Mouse (Mus musculus): ENCODE results near the gene Zmynd11. TPM values are rescaled to one million over a fixed set of nuclear protein-coding genes. Genes with fewer than 3 reads are reported as not detected.

Gene Zmynd11
- polyA plus RNA-seq, 1 experiment from 2014 or later: 114 TPM

- H3K27me3 ChIP-seq: no peaks in the 10 kb centered on the region
- H3K9ac ChIP-seq: no peak overlapping the region
- no peak overlapping the region for H3K27ac ChIP-seq
- no peak overlapping the region for H3K4me3 ChIP-seq
- no peaks in the 10 kb centered on the region for H3K4me1 ChIP-seq
- H3K36me3 ChIP-seq: peaks cover 70% of the 10 kb centered on the region
- WGBS: 92% methylated on average over 11 of the region's 11 CpGs
- ATAC-seq (ENCODE audit: insufficient number of reproducible peaks, low FRiP score, low TSS enrichment, low read depth): no peak
- H3K9me3 ChIP-seq: no peaks in the 10 kb centered on the region
- H3K4me2 ChIP-seq: no peak overlapping the region
These were observed 80.8 kb downstream of the Zmynd11 start for GRCm38 (mm10) chr13:9684153-9684923.

- H3K4me3 ChIP-seq: no peak overlapping the region
- WGBS: 88% methylated on average over 4 of the region's 4 CpGs
- no peak overlapping the region for H3K9ac ChIP-seq
- H3K4me1 ChIP-seq: no peaks in the 10 kb centered on the region
- no peaks in the 10 kb centered on the region for H3K9me3 ChIP-seq
- H3K36me3 ChIP-seq: peaks cover 60% of the 10 kb centered on the region
- H3K27ac ChIP-seq: no peak overlapping the region
- no peak for ATAC-seq (ENCODE audit: insufficient number of reproducible peaks, low FRiP score, low TSS enrichment, low read depth)
- no peaks in the 10 kb centered on the region for H3K27me3 ChIP-seq
- no peak overlapping the region for H3K4me2 ChIP-seq
These were observed 81.8 kb downstream of the Zmynd11 start for GRCm38 (mm10) chr13:9683280-9683679.

- Histone ChIP-seq H3K27ac (no peak overlapping the region), H3K4me3 (no peak overlapping the region), H3K9me3 (no peaks in the 10 kb centered on the region), H3K9ac (no peak overlapping the region), H3K36me3 (peaks cover 42% of the 10 kb centered on the region), H3K27me3 (no peaks in the 10 kb centered on the region), H3K4me2 (no peak overlapping the region), H3K4me1 (no peaks in the 10 kb centered on the region)
- WGBS: 95% methylated on average over 3 of the region's 3 CpGs
- ATAC-seq (ENCODE audit: insufficient number of reproducible peaks, low FRiP score, low TSS enrichment, low read depth): no peak
These were observed 83.6 kb downstream of the Zmynd11 start for GRCm38 (mm10) chr13:9681492-9681891.

GRCm38 (mm10) chr13:9674126-9674525, 91.0 kb downstream of the Zmynd11 start:
- ATAC-seq (ENCODE audit: insufficient number of reproducible peaks, low FRiP score, low TSS enrichment, low read depth): no peak
- 96% methylated on average over 1 of the region's 1 CpGs for WGBS
- Histone ChIP-seq H3K4me1 (no peaks in the 10 kb centered on the region), H3K4me3 (no peak overlapping the region), H3K27me3 (no peaks in the 10 kb centered on the region), H3K27ac (no peak overlapping the region), H3K9ac (no peak overlapping the region), H3K36me3 (no peaks in the 10 kb centered on the region), H3K9me3 (no peaks in the 10 kb centered on the region), H3K4me2 (no peak overlapping the region)

GRCm38 (mm10) chr13:9669246-9669645, 95.9 kb downstream of the Zmynd11 start:
- Histone ChIP-seq H3K4me2 (no peak overlapping the region), H3K27me3 (no peaks in the 10 kb centered on the region), H3K27ac (no peak overlapping the region), H3K9me3 (no peaks in the 10 kb centered on the region), H3K4me1 (no peaks in the 10 kb centered on the region), H3K36me3 (peaks cover 2% of the 10 kb centered on the region; the same call in 1 of the 2 replicates), H3K4me3 (no peak overlapping the region), H3K9ac (no peak overlapping the region)
- no peak for ATAC-seq (ENCODE audit: insufficient number of reproducible peaks, low FRiP score, low TSS enrichment, low read depth)
- WGBS: 90% methylated on average over 5 of the region's 5 CpGs

GRCm38 (mm10) chr13:9667954-9668496, 97.1 kb downstream of the Zmynd11 start:
- Histone ChIP-seq H3K9me3 (no peaks in the 10 kb centered on the region), H3K36me3 (peaks cover 5% of the 10 kb centered on the region; the same call in 1 of the 2 replicates), H3K4me2 (no peak overlapping the region), H3K27me3 (no peaks in the 10 kb centered on the region), H3K9ac (no peak overlapping the region), H3K4me3 (no peak overlapping the region), H3K27ac (no peak overlapping the region), H3K4me1 (no peaks in the 10 kb centered on the region)
- 82% methylated on average over 7 of the region's 7 CpGs for WGBS
- ATAC-seq (ENCODE audit: insufficient number of reproducible peaks, low FRiP score, low TSS enrichment, low read depth): no peak

- no peak for ATAC-seq (ENCODE audit: insufficient number of reproducible peaks, low FRiP score, low TSS enrichment, low read depth)
- no peak overlapping the region for H3K4me2 ChIP-seq
- H3K27ac ChIP-seq: no peak overlapping the region
- WGBS: 88% methylated on average over 1 of the region's 1 CpGs
- H3K4me3 ChIP-seq: no peak overlapping the region
- H3K36me3 ChIP-seq: peaks cover 24% of the 10 kb centered on the region; the same call in 1 of the 2 replicates
- H3K9me3 ChIP-seq: no peaks in the 10 kb centered on the region
- H3K4me1 ChIP-seq: no peaks in the 10 kb centered on the region
- H3K9ac ChIP-seq: no peak overlapping the region
- no peaks in the 10 kb centered on the region for H3K27me3 ChIP-seq
These were observed 101.5 kb downstream of the Zmynd11 start for GRCm38 (mm10) chr13:9663593-9663992.

GRCm38 (mm10) chr13:9660711-9661110, 104.4 kb downstream of the Zmynd11 start:
- Histone ChIP-seq H3K36me3 (peaks cover 27% of the 10 kb centered on the region; the same call in 1 of the 2 replicates), H3K9ac (no peak overlapping the region), H3K27me3 (no peaks in the 10 kb centered on the region), H3K27ac (no peak overlapping the region), H3K4me1 (no peaks in the 10 kb centered on the region), H3K9me3 (no peaks in the 10 kb centered on the region), H3K4me3 (no peak overlapping the region), H3K4me2 (no peak overlapping the region)
- ATAC-seq (ENCODE audit: insufficient number of reproducible peaks, low FRiP score, low TSS enrichment, low read depth): no peak
- 50% methylated on average over 1 of the region's 1 CpGs for WGBS

GRCm38 (mm10) chr13:9656613-9657012, 108.5 kb downstream of the Zmynd11 start:
- Histone ChIP-seq H3K27ac (no peak overlapping the region), H3K4me2 (no peak overlapping the region), H3K4me1 (no peaks in the 10 kb centered on the region), H3K9me3 (no peaks in the 10 kb centered on the region), H3K4me3 (no peak overlapping the region), H3K36me3 (peaks cover 21% of the 10 kb centered on the region; the same call in 1 of the 2 replicates), H3K27me3 (no peaks in the 10 kb centered on the region), H3K9ac (no peak overlapping the region)
- WGBS: 90% methylated on average over 6 of the region's 6 CpGs
- ATAC-seq (ENCODE audit: insufficient number of reproducible peaks, low FRiP score, low TSS enrichment, low read depth): no peak

GRCm38 (mm10) chr13:9653018-9653417, 112.1 kb downstream of the Zmynd11 start:
- no peaks in the 10 kb centered on the region for H3K9me3 ChIP-seq
- no peak overlapping the region for H3K4me2 ChIP-seq
- no peak overlapping the region for H3K9ac ChIP-seq
- WGBS: 77% methylated on average over 3 of the region's 3 CpGs
- H3K27ac ChIP-seq: no peak overlapping the region
- H3K27me3 ChIP-seq: no peaks in the 10 kb centered on the region
- no peaks in the 10 kb centered on the region for H3K4me1 ChIP-seq
- H3K4me3 ChIP-seq: no peak overlapping the region
- ATAC-seq (ENCODE audit: insufficient number of reproducible peaks, low FRiP score, low TSS enrichment, low read depth): no peak
- 0 out of 2 replicates have a peak, but pooled peaks cover 3% of the 10 kb centered on the region for H3K36me3 ChIP-seq

GRCm38 (mm10) chr13:9650580-9650979, 114.5 kb downstream of the Zmynd11 start:
- Histone ChIP-seq H3K9ac (no peak overlapping the region), H3K9me3 (no peaks in the 10 kb centered on the region), H3K4me1 (no peaks in the 10 kb centered on the region), H3K36me3 (0 out of 2 replicates have a peak, but pooled peaks cover 4% of the 10 kb centered on the region), H3K4me3 (no peak overlapping the region), H3K27me3 (no peaks in the 10 kb centered on the region), H3K27ac (no peak overlapping the region), H3K4me2 (no peak overlapping the region)
- no peak for ATAC-seq (ENCODE audit: insufficient number of reproducible peaks, low FRiP score, low TSS enrichment, low read depth)

- H3K9ac ChIP-seq: no peak overlapping the region
- H3K9me3 ChIP-seq: no peaks in the 10 kb centered on the region
- no peaks in the 10 kb centered on the region for H3K27me3 ChIP-seq
- 95% methylated on average over 1 of the region's 1 CpGs for WGBS
- H3K27ac ChIP-seq: no peak overlapping the region
- H3K36me3 ChIP-seq: 0 out of 2 replicates have a peak, but pooled peaks cover 2% of the 10 kb centered on the region
- no peak overlapping the region for H3K4me2 ChIP-seq
- H3K4me1 ChIP-seq: no peaks in the 10 kb centered on the region
- ATAC-seq (ENCODE audit: insufficient number of reproducible peaks, low FRiP score, low TSS enrichment, low read depth): no peak
- H3K4me3 ChIP-seq: no peak overlapping the region
These were observed 115.2 kb downstream of the Zmynd11 start for GRCm38 (mm10) chr13:9649894-9650293.
